Mouse (Mus musculus) megakaryocyte, embryonic 14.5 days (primary cell): ENCODE measurements around the gene Cacnb2. TPM values are rescaled to one million over a fixed set of nuclear protein-coding genes. Genes with fewer than 3 reads are reported as not detected.

Experiments
- H3K27me3 ChIP-seq: replicated peaks from 2 replicates; pipeline ENCODE3; 2012; ENCODE audit warnings: inconsistent platforms
- H3K36me3 ChIP-seq: replicated peaks from 2 replicates; pipeline ENCODE3; 2012; ENCODE audit warnings: low read length, inconsistent platforms, mixed read lengths
- H3K4me1 ChIP-seq: 2 replicates; pipeline ENCODE4 v1.6.1; 2012; ENCODE audit warnings: inconsistent platforms
- H3K4me3 ChIP-seq: replicated peaks from 2 replicates; pipeline ENCODE3; 2012; ENCODE audit warnings: moderate library complexity, mild to moderate bottlenecking, inconsistent platforms
- H3K9me3 ChIP-seq: 2 replicates; pipeline ENCODE4 v1.6.1; 2012; ENCODE audit warnings: inconsistent platforms
- FLI1 ChIP-seq: IDR thresholded peaks from 2 replicates; pipeline ENCODE4 v1.6.1; 2012; ENCODE audit warnings: low read length, inconsistent platforms, mixed read lengths
- GATA1 ChIP-seq: IDR thresholded peaks from 3 replicates; pipeline ENCODE4 v1.6.1; 2012; ENCODE audit warnings: mixed read lengths, low read length, inconsistent platforms, borderline replicate concordance
- polyA plus RNA-seq: library from polyadenylated mRNA; stranded (reverse); fragments of >175 nt; gene quantifications from 2 replicates; pipeline ENCODE4 v1.2.3, GENCODE M21; 2012; ENCODE audit warnings: low replicate concordance; ENCODE audit not compliant: insufficient read depth

The Cacnb2 gene
- polyA plus RNA-seq, 1 experiment, result 1.3 TPM

DNA sequence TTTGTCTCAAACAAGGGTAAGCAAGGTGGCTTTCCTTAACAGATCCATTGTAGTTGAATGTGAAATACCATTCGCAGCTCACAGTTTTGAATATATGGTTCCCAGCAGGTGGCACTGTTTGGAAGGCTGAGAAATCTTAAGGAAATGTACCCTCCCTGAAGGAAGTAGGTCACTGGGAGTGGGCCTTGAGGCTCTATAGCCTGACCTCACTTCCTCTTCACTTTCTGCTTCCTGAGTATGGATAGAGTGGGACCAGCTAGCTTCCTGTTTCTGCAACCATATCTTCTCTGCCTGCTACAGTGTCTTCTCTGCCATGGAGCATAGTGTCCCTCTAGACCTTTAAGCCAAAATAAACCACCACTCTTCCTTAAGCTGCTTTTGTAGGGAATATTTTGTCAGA lies 248.5 kb downstream of the Cacnb2 start:
- H3K4me1 ChIP-seq, result peaks cover 15% of the 10 kb centered on the region
- TF ChIP-seq FLI1 (no peak), GATA1 (no peak)
- no peaks in the 10 kb centered on the region for H3K27me3 ChIP-seq
- H3K9me3 ChIP-seq, result peaks cover 6% of the 10 kb centered on the region
- no peaks in the 10 kb centered on the region for H3K36me3 ChIP-seq
- no peak overlapping the region for H3K4me3 ChIP-seq

DNA sequence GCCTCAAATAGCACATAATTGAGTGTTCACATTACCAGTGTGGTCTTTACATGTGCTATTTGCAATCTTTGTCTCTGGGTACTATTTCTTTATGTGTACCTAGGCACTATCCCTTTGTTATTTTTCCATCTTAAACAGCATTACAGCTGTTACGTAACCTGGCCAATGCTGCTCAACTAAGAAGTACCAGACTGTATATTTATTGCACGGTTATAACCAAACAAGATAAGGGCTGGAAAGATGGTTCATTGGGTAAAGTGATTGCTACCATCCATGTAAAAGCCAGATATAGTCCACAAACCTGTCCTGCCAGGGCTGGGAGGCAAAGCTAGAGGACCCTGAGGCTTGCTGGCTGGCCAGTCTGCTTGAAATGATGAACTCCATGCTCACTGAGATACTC lies 251.2 kb downstream of the Cacnb2 start:
- peaks cover 8% of the 10 kb centered on the region for H3K4me1 ChIP-seq
- no peaks in the 10 kb centered on the region for H3K36me3 ChIP-seq
- H3K27me3 ChIP-seq, result no peaks in the 10 kb centered on the region
- H3K4me3 ChIP-seq, result no peak overlapping the region
- TF ChIP-seq GATA1 (no peak), FLI1 (no peak)
- H3K9me3 ChIP-seq, result no peaks in the 10 kb centered on the region

DNA sequence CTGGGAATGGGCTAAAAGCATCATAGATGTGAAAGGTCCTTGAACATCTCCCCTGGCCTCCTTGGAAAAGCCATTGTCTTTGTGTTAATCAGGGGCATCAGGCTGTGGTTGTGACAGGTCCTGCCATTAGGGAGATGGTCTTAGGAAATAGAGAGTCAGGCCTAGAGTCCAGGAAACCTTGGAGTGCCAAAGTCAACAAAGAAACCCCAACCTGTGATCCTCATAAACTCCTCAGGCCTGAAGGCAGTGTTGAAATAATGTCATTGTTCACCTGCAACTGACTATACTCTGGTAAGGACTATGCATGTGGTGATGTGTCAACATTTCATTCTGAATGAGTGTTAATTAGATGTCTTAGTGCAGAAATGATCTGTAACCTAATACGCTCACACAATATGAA lies 255.4 kb downstream of the Cacnb2 start:
- Histone ChIP-seq H3K4me3 (no peak overlapping the region), H3K9me3 (no peaks in the 10 kb centered on the region), H3K4me1 (peaks cover 7% of the 10 kb centered on the region), H3K27me3 (no peaks in the 10 kb centered on the region), H3K36me3 (no peaks in the 10 kb centered on the region)
- TF ChIP-seq FLI1, result no peak

DNA sequence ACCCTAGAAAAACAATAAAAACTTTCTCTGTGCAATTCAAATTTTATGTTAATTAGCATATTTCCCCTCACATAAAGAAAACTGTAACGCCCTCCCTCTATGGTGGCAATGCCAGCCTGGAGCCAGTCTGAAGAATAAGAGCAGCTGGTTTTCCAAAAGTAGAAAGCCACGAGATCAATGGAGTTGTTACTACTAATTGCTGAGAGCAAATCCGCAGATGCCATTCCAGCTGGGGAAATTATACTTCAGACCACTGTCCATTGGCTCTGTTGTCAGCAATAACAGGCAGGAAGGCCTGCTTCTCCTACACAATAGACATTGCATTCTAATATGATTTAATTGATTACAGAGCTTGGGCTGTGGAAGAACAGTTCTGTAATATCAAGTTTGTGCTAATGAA lies 257.5 kb downstream of the Cacnb2 start:
- no peak for TF ChIP-seq FLI1
- TF ChIP-seq GATA1, result no peak
- no peaks in the 10 kb centered on the region for H3K27me3 ChIP-seq
- no peaks in the 10 kb centered on the region for H3K36me3 ChIP-seq
- H3K4me1 ChIP-seq, result peaks cover 8% of the 10 kb centered on the region
- no peak overlapping the region for H3K4me3 ChIP-seq
- no peaks in the 10 kb centered on the region for H3K9me3 ChIP-seq

DNA sequence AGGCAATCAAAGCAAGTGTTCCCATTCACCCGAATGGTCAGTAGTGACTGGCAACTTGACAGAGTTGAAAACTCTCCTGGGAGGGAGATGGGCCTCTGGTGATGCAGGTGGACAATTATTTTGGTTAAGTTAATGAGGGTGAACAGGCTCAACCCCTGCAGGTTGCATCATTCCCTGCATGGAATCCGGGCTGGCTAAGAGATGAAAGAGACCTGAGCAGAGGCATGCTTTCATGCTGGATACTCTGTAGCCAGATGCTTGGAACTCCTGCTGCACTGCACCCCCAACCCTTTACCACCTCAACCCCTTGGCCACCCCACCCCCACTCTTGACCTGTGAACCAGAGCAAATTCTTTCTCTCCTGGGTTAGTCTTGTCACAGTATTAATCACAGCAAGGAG lies 258.7 kb downstream of the Cacnb2 start:
- H3K4me1 ChIP-seq, result peaks cover 8% of the 10 kb centered on the region
- H3K36me3 ChIP-seq, result no peaks in the 10 kb centered on the region
- H3K9me3 ChIP-seq, result no peaks in the 10 kb centered on the region
- TF ChIP-seq GATA1, result no peak
- TF ChIP-seq FLI1, result no peak
- no peak overlapping the region for H3K4me3 ChIP-seq
- H3K27me3 ChIP-seq, result no peaks in the 10 kb centered on the region

DNA sequence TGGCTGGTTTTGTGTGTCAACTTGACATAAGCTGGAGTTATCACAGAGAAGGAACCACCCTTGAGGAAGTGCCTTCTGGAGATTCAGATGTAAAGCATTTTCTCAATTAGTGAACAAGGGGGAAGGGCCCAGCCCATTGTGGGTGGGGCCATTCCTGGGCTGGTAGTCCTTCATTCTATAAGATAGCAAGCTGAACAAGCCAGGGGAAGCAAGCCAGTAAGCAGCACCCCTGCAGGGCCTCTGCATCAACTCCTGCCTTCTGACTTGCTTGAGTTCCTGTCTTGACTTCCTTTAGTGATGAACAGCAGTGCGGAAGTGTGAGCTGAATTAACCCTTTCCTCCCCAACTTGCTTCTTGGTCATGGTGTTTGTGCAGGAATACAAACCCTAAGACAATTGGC lies 260.1 kb downstream of the Cacnb2 start:
- H3K27me3 ChIP-seq, result no peaks in the 10 kb centered on the region
- no peak for TF ChIP-seq GATA1
- no peaks in the 10 kb centered on the region for H3K36me3 ChIP-seq

DNA sequence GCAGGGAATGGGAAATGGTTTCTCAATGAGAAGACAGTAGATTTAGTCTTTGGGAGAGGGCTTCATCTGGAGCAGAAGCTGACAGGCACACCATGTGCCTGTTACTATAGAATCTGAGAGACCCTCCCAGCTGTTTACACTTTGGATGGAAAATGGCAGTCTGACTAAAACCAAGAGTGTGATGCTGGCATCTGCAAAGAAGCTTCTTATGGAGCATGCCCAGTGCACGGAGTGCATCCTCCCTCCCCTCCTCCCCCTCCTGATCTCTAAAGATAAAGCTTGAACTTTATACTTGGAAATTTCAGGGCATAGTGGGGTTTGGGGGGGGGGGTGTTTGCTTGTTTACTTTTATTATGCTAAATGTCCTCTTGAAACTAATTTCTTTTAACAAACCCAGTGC lies 270.2 kb downstream of the Cacnb2 start:
- Histone ChIP-seq H3K4me1 (peaks cover 6% of the 10 kb centered on the region), H3K4me3 (no peak overlapping the region), H3K27me3 (no peaks in the 10 kb centered on the region), H3K9me3 (no peaks in the 10 kb centered on the region; the same call in 1 of the 2 replicates), H3K36me3 (peaks cover 2% of the 10 kb centered on the region)
- TF ChIP-seq GATA1, result no peak
- no peak for TF ChIP-seq FLI1

More for the DNA sequence above, 260.1 kb downstream of the Cacnb2 start:
- peaks cover 12% of the 10 kb centered on the region for H3K4me1 ChIP-seq
- no peaks in the 10 kb centered on the region for H3K9me3 ChIP-seq
- H3K4me3 ChIP-seq, result no peak overlapping the region

DNA sequence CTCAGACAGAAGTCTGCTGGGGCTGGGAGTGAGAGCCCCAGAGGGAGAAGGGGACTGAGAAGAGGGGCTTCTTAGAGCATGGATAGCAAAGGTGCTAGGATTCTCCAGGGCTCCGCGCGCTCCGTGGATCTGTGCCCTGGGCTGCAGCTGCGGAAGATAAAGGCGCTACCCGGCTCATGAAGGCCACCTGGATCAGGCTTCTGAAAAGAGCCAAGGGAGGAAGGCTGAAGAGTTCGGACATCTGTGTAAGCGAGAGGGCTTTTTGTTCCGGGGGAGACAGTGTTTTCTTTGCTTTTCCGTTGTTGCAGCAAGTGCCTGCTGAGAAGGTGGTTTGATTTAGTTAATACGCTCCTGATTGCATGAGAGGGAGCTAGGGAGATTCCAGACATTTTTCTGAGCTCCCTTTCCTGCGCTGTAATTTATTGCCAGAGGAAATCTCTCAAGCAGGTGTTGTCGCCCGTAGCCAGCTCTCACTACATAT lies 270.9 kb downstream of the Cacnb2 start:
- no peak for TF ChIP-seq GATA1
- TF ChIP-seq FLI1, result no peak
- Histone ChIP-seq H3K27me3 (no peaks in the 10 kb centered on the region), H3K4me1 (peaks cover 6% of the 10 kb centered on the region; the same call in 1 of the 2 replicates), H3K36me3 (peaks cover 2% of the 10 kb centered on the region), H3K4me3 (no peak overlapping the region), H3K9me3 (no peaks in the 10 kb centered on the region; the same call in 1 of the 2 replicates)

DNA sequence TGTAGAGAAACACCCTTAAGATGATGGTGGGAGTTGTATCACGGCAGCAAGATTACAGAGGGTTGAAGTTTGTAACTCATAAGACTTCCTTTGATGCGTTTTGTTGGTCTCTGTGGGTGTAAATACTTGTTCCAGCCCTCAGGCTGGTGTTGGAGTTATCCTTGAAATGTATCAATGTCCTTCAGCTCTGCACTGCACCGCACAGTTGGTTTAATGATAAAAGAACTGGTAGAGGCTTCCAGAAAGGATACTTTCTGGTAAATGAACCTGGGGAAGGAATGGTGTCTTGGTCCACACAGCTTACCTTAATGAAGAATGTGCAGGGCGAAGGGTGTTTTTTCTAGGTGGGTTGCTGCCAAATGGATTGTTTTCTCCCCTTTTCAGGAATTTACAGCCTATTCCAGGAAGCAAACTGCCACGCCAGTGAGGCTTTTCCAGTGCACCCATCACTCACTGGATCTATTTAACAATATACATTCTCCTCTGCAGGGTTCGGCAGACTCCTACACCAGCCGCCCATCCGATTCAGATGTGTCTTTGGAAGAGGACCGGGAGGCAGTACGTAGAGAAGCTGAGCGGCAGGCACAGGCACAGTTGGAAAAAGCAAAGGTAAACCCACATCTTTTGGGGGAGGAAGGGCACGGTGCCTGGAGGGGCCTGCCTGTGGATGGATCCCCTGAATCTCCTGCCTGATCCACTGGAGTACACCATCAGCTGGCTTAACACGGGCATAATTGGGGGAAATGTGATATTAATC lies 271.6 kb downstream of the Cacnb2 start:
- Histone ChIP-seq H3K4me1 (peaks cover 6% of the 10 kb centered on the region; the same call in 1 of the 2 replicates), H3K9me3 (no peaks in the 10 kb centered on the region), H3K27me3 (no peaks in the 10 kb centered on the region), H3K36me3 (peaks cover 2% of the 10 kb centered on the region), H3K4me3 (no peak overlapping the region)
- no peak for TF ChIP-seq FLI1
- no peak for TF ChIP-seq GATA1

DNA sequence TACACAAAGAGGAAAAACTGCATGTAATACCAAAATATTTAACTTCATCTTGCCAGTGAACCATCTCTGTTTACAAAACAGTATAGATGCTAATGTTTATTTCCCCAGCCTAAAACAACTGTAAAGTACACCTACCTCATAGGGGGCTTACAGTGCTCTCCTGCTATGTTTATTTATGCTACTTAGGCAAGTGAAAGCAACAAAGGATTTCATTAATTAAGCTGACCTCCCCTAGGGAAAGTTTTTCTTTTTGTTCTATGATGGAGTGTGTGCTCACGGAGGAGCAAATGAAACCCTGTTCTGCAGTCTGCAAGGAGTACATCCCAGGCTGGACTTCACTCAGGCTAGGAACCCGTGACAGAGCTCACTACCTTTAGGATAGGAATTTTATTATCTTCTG lies 272.2 kb downstream of the Cacnb2 start:
- H3K4me3 ChIP-seq, result no peak overlapping the region

DNA sequence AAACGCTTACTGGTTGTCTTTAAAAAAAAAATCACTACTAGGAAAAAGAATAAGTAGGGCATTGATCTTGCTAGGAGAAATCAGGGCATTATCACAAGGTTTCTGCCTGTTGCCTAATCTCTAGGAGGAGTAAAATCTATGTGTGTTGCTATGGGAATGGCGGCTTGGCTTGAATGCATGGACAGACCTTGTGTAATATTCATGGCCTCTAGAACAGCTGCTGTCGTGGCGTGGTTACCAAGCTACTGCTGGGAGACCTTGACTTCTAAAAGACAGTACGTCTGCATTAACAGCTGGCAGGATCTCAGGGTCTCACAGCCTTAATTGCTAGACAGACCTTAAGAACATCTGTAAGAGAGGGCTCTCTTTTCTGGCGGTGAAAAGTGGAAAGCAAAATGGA lies 272.7 kb downstream of the Cacnb2 start:
- Histone ChIP-seq H3K27me3 (no peaks in the 10 kb centered on the region), H3K4me1 (peaks cover 6% of the 10 kb centered on the region; the same call in 1 of the 2 replicates), H3K36me3 (peaks cover 2% of the 10 kb centered on the region), H3K9me3 (no peaks in the 10 kb centered on the region), H3K4me3 (no peak overlapping the region)
- TF ChIP-seq GATA1 (no peak), FLI1 (no peak)

More for the DNA sequence above, 272.2 kb downstream of the Cacnb2 start:
- H3K4me1 ChIP-seq, result peaks cover 6% of the 10 kb centered on the region; the same call in 1 of the 2 replicates
- no peaks in the 10 kb centered on the region for H3K9me3 ChIP-seq
- peaks cover 2% of the 10 kb centered on the region for H3K36me3 ChIP-seq
- TF ChIP-seq FLI1 (no peak), GATA1 (no peak)
- no peaks in the 10 kb centered on the region for H3K27me3 ChIP-seq
